Mouse (Mus musculus): Measurements from ENCODE around the gene Lgsn.
A peak's percentile ranks its signal among the peaks of the same experiment; 100 is the strongest.

The Lgsn gene

GRCm38 (mm10) chr1:31220599-31221250 is 44.5 kb downstream of the Lgsn start:
- DNase-seq, result no peak

- DNase-seq, result no peak
Observed at GRCm38 (mm10) chr1:31222564-31222963, 46.4 kb downstream of the Lgsn start, which contains the start of the genes 4931428L18Rik and Pih1d3. Gene 4931428L18Rik (minus strand): TSS chr1:31222684. Gene Pih1d3 (plus strand): TSS chr1:31222838.

GRCm38 (mm10) chr1:31233319-31234036 is 57.3 kb downstream of the Lgsn start:
- DNase-seq, result peak; percentile 52

Data from kidney, postnatal 14 days (tissue).